Mouse (Mus musculus): ENCODE measurements at regions not wholly inside any gene's neighbourhood (a gene's known extent, or its start where the extent isn't known, plus 50 kb on each side); places are given as distances from the start of the nearest gene placed in this dataset.

DNA sequence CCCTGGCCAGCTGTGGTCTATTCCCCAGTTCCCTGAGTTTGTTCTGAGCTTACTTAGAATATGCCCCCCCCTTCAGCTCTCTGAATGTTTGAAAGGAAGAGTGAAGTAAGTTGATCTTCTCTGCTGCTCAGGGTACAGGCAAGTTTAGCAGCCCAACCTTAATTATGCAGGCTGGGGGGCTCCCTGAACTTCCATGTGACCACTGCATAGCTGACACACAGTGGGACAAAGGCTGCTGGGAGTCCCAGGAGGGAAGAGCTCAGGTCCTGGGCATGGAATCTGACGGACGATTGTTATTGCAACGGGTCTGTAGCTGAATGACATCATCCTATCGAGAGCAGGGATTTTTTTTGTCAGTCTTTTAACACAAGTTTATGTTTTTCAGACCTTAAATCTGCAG is 148.8 kb downstream of the Ttc32 start:
- ATAC-seq (ENCODE audit: low FRiP score) (no peak), DNase-seq (ENCODE audit: low spot score) (no peak)
- no peaks in the 10 kb centered on the region for H3K9me3 ChIP-seq (ENCODE audit: low read length)
- H3K9ac ChIP-seq (replicated peaks; ENCODE audit: low read length, poor library complexity, severe bottlenecking) = no peak overlapping the region
- 61% methylated on average over 4 of the region's 4 CpGs for WGBS
- TF ChIP-seq CTCF (IDR thresholded peaks at IDR 0.05) = no peak
- no peak overlapping the region for H3K27ac ChIP-seq (ENCODE audit: low read depth, low read length)
- no peaks in the 10 kb centered on the region for H3K36me3 ChIP-seq (ENCODE audit: insufficient read depth, low read length)
- H3K4me1 ChIP-seq (ENCODE audit: insufficient read depth, low read length) = no peaks in the 10 kb centered on the region
- no peak overlapping the region for H3K4me3 ChIP-seq (ENCODE audit: low read depth, low read length)
- H3K4me2 ChIP-seq (ENCODE audit: low read depth, low read length, poor library complexity, severe bottlenecking) = no peak overlapping the region
- no peaks in the 10 kb centered on the region for H3K27me3 ChIP-seq (ENCODE audit: insufficient read depth, low read length)

DNA sequence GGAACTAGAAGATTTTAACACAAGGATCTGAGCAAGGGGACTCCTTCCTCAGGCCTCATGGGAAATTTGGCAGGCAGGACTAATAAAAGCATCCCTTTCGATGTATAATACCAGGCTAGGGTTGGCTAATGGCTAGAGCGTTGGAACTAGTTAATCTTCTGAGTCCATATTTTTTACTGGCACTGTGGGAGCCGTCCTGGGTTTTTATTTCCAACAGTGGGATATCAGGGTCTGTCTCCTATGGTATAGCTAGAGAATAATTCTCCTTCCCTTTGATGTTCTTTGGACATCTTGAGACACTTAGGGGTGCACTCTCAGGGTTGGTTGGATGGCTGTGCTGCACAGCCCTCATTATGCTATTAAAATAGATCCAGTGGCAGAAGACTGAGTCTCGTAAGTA is 150.9 kb downstream of the Ttc32 start:
- Histone ChIP-seq H3K4me1 (ENCODE audit: insufficient read depth, low read length) (no peaks in the 10 kb centered on the region), H3K9ac (replicated peaks; ENCODE audit: low read length, poor library complexity, severe bottlenecking) (no peak overlapping the region), H3K4me3 (ENCODE audit: low read depth, low read length) (no peak overlapping the region), H3K27ac (ENCODE audit: low read depth, low read length) (no peak overlapping the region), H3K27me3 (ENCODE audit: insufficient read depth, low read length) (no peaks in the 10 kb centered on the region), H3K36me3 (ENCODE audit: insufficient read depth, low read length) (no peaks in the 10 kb centered on the region), H3K4me2 (ENCODE audit: low read depth, low read length, poor library complexity, severe bottlenecking) (no peak overlapping the region), H3K9me3 (ENCODE audit: low read length) (no peaks in the 10 kb centered on the region)
- ATAC-seq (ENCODE audit: low FRiP score) = no peak
- TF ChIP-seq CTCF (IDR thresholded peaks at IDR 0.05) = no peak
- WGBS = 76% methylated on average over 4 of the region's 4 CpGs
- no peak for DNase-seq (ENCODE audit: low spot score)

DNA sequence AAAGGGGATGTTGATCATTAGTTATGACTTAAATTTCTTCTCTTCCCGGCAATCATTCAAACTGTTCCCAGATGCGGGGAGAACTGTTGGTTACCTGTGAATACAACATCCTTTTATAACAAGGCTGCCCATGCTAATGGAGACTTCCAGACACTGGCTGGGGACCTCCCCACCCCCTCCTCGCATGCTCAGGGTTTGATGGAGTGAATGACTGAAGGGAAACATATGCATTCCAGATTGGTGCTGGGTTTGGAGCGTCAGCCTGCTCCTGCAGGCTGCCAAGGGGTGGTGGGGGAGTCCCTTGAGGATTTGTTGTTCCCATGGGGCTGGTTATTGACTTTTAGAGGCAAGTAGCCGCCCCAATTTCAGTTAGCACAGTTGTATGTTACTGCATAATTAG is 161.9 kb downstream of the Ttc32 start:
- Histone ChIP-seq H3K4me3 (ENCODE audit: low read depth, low read length) (no peak overlapping the region), H3K4me2 (ENCODE audit: low read depth, low read length, poor library complexity, severe bottlenecking) (no peak overlapping the region), H3K27me3 (ENCODE audit: insufficient read depth, low read length) (no peaks in the 10 kb centered on the region), H3K4me1 (ENCODE audit: insufficient read depth, low read length) (no peaks in the 10 kb centered on the region), H3K9me3 (ENCODE audit: low read length) (no peaks in the 10 kb centered on the region), H3K27ac (ENCODE audit: low read depth, low read length) (no peak overlapping the region), H3K36me3 (ENCODE audit: insufficient read depth, low read length) (no peaks in the 10 kb centered on the region), H3K9ac (replicated peaks; ENCODE audit: low read length, poor library complexity, severe bottlenecking) (no peak overlapping the region)
- TF ChIP-seq CTCF (IDR thresholded peaks at IDR 0.05) = no peak
- DNase-seq (ENCODE audit: low spot score) (no peak), ATAC-seq (ENCODE audit: low FRiP score) (no peak)
- WGBS = 86% methylated on average over 5 of the region's 5 CpGs

DNA sequence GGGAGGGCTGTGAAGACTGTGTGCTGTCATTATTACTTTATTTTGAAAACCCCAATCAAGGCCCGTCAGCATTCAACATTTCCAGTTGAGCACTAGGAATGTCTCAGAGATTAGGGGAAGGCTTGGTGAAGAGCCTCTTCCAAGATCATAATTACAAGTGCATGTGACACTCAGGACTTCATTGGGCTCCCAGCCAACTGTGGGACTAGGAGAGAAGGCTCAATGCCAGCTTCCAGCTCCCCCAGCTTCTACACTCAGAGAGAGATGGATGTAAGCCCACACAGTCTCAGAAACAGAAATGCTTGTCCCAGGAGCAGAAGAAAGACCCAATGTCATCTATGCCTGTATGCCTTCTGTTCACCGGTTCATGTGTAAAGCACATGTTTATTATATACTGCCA is 169.5 kb downstream of the Ttc32 start:
- 85% methylated on average over 2 of the region's 2 CpGs for WGBS
- peak; percentile 38 for DNase-seq (ENCODE audit: low spot score)
- no peaks in the 10 kb centered on the region for H3K27me3 ChIP-seq (ENCODE audit: insufficient read depth, low read length)

DNA sequence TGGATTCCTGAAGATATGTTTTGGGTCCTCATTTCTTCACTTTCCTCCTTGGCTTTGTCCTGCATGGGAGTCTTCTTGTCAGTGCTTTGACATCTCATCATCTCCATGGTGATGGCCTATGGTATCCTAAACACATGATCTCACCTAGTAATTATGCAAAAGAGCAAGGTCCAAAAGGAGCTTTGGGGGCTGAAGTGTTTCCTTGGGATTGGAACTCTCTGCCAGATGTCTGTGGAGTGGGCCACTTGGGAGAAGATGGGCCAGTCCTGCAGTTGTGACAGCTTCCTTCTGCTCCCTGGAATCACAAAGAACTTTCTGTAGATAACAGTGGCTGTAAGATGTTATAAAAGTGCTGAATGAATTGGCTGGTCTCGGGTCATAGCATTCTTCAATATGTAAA is 182.4 kb downstream of the Ttc32 start:
- Histone ChIP-seq H3K9ac (replicated peaks; ENCODE audit: low read length, poor library complexity, severe bottlenecking) (no peak overlapping the region), H3K4me3 (ENCODE audit: low read depth, low read length) (no peak overlapping the region), H3K9me3 (ENCODE audit: low read length) (no peaks in the 10 kb centered on the region), H3K4me1 (ENCODE audit: insufficient read depth, low read length) (no peaks in the 10 kb centered on the region), H3K27ac (ENCODE audit: low read depth, low read length) (no peak overlapping the region), H3K4me2 (ENCODE audit: low read depth, low read length, poor library complexity, severe bottlenecking) (no peak overlapping the region), H3K36me3 (ENCODE audit: insufficient read depth, low read length) (no peaks in the 10 kb centered on the region), H3K27me3 (ENCODE audit: insufficient read depth, low read length) (no peaks in the 10 kb centered on the region)
- TF ChIP-seq CTCF (IDR thresholded peaks at IDR 0.05) = no peak
- DNase-seq (ENCODE audit: low spot score) (no peak), ATAC-seq (ENCODE audit: low FRiP score) (no peak)
- 100% methylated on average over 1 of the region's 1 CpGs for WGBS

More for the DNA sequence above, 169.5 kb downstream of the Ttc32 start:
- Histone ChIP-seq H3K4me2 (ENCODE audit: low read depth, low read length, poor library complexity, severe bottlenecking) (no peak overlapping the region), H3K27ac (ENCODE audit: low read depth, low read length) (no peak overlapping the region), H3K4me3 (ENCODE audit: low read depth, low read length) (no peak overlapping the region), H3K36me3 (ENCODE audit: insufficient read depth, low read length) (no peaks in the 10 kb centered on the region), H3K9me3 (ENCODE audit: low read length) (no peaks in the 10 kb centered on the region), H3K9ac (replicated peaks; ENCODE audit: low read length, poor library complexity, severe bottlenecking) (no peak overlapping the region), H3K4me1 (ENCODE audit: insufficient read depth, low read length) (no peaks in the 10 kb centered on the region)
- ATAC-seq (ENCODE audit: low FRiP score) = no peak
- TF ChIP-seq CTCF (IDR thresholded peaks at IDR 0.05) = no peak

DNA sequence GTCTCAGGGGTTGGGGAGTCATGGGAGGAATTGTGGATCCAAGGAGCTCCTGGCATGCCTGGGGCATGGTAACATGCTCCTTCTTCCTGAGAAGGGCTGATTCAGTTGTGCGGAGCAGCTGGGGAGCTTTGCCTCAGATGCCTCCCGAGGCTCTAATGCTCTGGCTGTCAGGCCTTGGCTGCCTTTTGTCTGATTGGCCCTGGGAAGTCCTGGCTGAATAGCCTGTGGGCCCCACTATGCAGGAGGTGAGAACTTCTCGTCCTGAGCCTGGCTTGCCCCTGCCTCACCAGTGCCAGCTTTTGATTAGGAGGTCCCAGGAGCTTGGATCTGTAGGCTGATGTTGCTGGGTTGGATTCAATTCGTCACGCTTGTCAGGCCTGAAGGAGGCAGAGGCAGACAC is 195.2 kb downstream of the Ttc32 start:
- Histone ChIP-seq H3K27ac (ENCODE audit: low read depth, low read length) (no peak overlapping the region), H3K27me3 (ENCODE audit: insufficient read depth, low read length) (no peaks in the 10 kb centered on the region), H3K4me3 (ENCODE audit: low read depth, low read length) (no peak overlapping the region), H3K4me1 (ENCODE audit: insufficient read depth, low read length) (no peaks in the 10 kb centered on the region), H3K9ac (replicated peaks; ENCODE audit: low read length, poor library complexity, severe bottlenecking) (no peak overlapping the region), H3K4me2 (ENCODE audit: low read depth, low read length, poor library complexity, severe bottlenecking) (no peak overlapping the region), H3K9me3 (ENCODE audit: low read length) (no peaks in the 10 kb centered on the region), H3K36me3 (ENCODE audit: insufficient read depth, low read length) (no peaks in the 10 kb centered on the region)
- 31% methylated on average over 5 of the region's 5 CpGs for WGBS
- ATAC-seq (ENCODE audit: low FRiP score) = no peak
- DNase-seq (ENCODE audit: low spot score) = no peak
- TF ChIP-seq CTCF (IDR thresholded peaks at IDR 0.05) = no peak

DNA sequence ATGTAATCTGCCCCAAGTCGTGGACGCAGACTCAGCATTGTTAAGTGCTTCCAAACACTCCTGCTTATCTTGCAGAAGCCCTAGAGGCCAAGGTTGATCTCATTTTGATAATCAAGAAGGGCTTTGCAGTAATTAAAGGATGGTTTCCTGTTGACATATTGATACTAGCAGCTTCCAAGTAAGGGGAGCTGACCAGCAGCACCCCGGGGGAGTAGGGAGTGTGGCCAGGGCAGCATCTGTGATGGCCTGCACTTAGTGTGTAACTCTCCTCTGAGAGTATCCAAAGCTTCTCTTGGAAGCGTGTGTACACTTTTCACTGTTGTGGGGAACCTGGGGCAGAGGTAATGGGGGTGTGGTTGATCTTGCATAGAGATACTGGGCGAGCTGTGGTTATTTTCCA is 198.1 kb downstream of the Ttc32 start:
- no peaks in the 10 kb centered on the region for H3K9me3 ChIP-seq (ENCODE audit: low read length)
- no peak overlapping the region for H3K4me2 ChIP-seq (ENCODE audit: low read depth, low read length, poor library complexity, severe bottlenecking)
- H3K4me1 ChIP-seq (ENCODE audit: insufficient read depth, low read length) = no peaks in the 10 kb centered on the region
- no peaks in the 10 kb centered on the region for H3K36me3 ChIP-seq (ENCODE audit: insufficient read depth, low read length)
- no peak for ATAC-seq (ENCODE audit: low FRiP score)
- H3K27me3 ChIP-seq (ENCODE audit: insufficient read depth, low read length) = no peaks in the 10 kb centered on the region
- no peak for DNase-seq (ENCODE audit: low spot score)
- TF ChIP-seq CTCF (IDR thresholded peaks at IDR 0.05) = no peak
- H3K9ac ChIP-seq (replicated peaks; ENCODE audit: low read length, poor library complexity, severe bottlenecking) = no peak overlapping the region
- no peak overlapping the region for H3K4me3 ChIP-seq (ENCODE audit: low read depth, low read length)
- WGBS = 91% methylated on average over 5 of the region's 5 CpGs
- H3K27ac ChIP-seq (ENCODE audit: low read depth, low read length) = no peak overlapping the region
